Mouse (Mus musculus) hindbrain, embryonic 13.5 days (tissue): ENCODE results near the gene Dclre1a. TPM values are rescaled to one million over a fixed set of nuclear protein-coding genes. Genes with fewer than 3 reads are reported as not detected.

Source experiments
- ATAC-seq: fragments of 200-750 bp; cut with Nextera tagmentation; 2 replicates; pipeline ENCODE4 v1.8.0; 2017; ENCODE audit warnings: moderate TSS enrichment; ENCODE audit not compliant: low FRiP score
- H3K27ac ChIP-seq: fragments of 300-500 bp; sonication (generic); 2 replicates; pipeline ENCODE4 v1.5.1; 2015; ENCODE audit warnings: inconsistent platforms, mild to moderate bottlenecking, moderate library complexity
- H3K27me3 ChIP-seq: fragments of 300-500 bp; sonication (generic); 2 replicates; pipeline ENCODE4 v1.6.1; 2015; ENCODE audit warnings: mild to moderate bottlenecking, inconsistent platforms
- H3K36me3 ChIP-seq: fragments of 300-500 bp; sonication (generic); 2 replicates; pipeline ENCODE4 v1.6.1; 2015; ENCODE audit warnings: mild to moderate bottlenecking, inconsistent platforms
- H3K4me1 ChIP-seq: fragments of 300-500 bp; sonication (generic); replicated peaks from 2 replicates; pipeline ENCODE4 v1.6.1; 2015; ENCODE audit warnings: inconsistent platforms
- H3K4me2 ChIP-seq: fragments of 300-500 bp; sonication (generic); 2 replicates; pipeline ENCODE4 v1.6.1; 2015; ENCODE audit warnings: inconsistent platforms, mild to moderate bottlenecking, moderate library complexity
- H3K4me3 ChIP-seq: fragments of 300-500 bp; sonication (generic); 2 replicates; pipeline ENCODE4 v1.5.1; 2015; ENCODE audit warnings: mild to moderate bottlenecking, inconsistent platforms
- H3K9ac ChIP-seq: fragments of 300-500 bp; sonication (generic); 2 replicates; pipeline ENCODE4 v1.6.1; 2015; ENCODE audit warnings: mild to moderate bottlenecking, inconsistent platforms
- H3K9me3 ChIP-seq: fragments of 300-500 bp; sonication (generic); 2 replicates; pipeline ENCODE4 v1.6.1; 2016; ENCODE audit warnings: inconsistent platforms
- WGBS: fragments of 180-500 bp; shearing (Covaris S2); methylation state at CpG from one replicate; pipeline ENCODE4 v1.1.7; 2015; 5-methylcytosine and 5-hydroxymethylcytosine counted together
- polyA plus RNA-seq: library from polyadenylated mRNA; unstranded; fragments of >200 nt; fragmentation: Nextera tagmentation; extraction: Ambion mirVana; gene quantifications from 2 replicates; pipeline ENCODE4 v1.2.1, GENCODE M21; 2015

Dclre1a gene
- polyA plus RNA-seq = 13.2 and 14.9 TPM in 2 replicates

DNA sequence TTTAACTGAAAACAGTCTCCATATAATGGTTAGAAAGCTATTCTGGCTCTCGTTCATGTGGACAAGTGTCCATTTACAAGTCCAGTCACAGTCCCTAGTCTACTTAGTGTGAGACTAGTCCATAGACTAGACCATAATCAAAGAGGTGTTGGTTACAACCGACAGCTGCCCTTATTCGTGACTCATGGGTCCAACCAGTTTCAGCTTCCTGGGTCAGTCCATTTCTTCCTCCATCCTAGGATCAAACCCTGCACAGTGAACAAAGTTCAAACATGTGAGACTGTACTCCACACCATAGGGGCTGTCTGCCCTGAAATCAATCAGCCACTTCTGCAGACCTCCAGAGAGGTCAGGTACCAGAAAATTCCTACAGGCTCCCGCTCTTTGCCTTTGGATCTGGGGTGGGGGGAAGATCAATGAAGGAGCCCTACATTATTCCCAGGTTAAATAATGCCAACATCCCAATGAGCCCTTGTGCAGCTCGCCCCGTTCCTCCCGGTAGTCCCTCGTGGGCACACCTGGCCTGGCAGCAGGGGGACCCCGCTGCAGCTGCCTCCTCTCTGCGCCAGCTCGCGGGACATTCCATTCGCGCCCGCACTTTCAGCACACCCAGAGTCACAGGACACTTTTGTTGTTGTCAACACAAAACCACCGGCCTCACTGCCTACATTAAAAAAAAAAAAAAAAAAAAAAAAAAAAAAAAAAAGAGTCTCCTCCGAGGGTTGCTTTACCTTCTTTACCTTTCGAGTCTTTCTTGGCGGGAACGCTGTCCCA, at the start of gene Dclre1a:
Gene Dclre1a, minus strand, starts transcription at position 767 of the 774 bp plus-strand sequence.
- 11% methylated on average over 20 of the region's 20 CpGs for WGBS
- peaks cover 27% of the 10 kb centered on the region for H3K36me3 ChIP-seq
- H3K9me3 ChIP-seq = no peaks in the 10 kb centered on the region
- H3K27me3 ChIP-seq = no peaks in the 10 kb centered on the region
- peaks cover 25% of the 10 kb centered on the region for H3K4me1 ChIP-seq
- H3K9ac ChIP-seq = peak within 1 kb of the TSS; percentile 97
- H3K4me3 ChIP-seq = peak within 1 kb of the TSS; percentile 96
- peak; percentile 82 for ATAC-seq
- H3K27ac ChIP-seq = peak within 1 kb of the TSS; percentile 95
- H3K4me2 ChIP-seq = peak within 1 kb of the TSS; percentile 64

DNA sequence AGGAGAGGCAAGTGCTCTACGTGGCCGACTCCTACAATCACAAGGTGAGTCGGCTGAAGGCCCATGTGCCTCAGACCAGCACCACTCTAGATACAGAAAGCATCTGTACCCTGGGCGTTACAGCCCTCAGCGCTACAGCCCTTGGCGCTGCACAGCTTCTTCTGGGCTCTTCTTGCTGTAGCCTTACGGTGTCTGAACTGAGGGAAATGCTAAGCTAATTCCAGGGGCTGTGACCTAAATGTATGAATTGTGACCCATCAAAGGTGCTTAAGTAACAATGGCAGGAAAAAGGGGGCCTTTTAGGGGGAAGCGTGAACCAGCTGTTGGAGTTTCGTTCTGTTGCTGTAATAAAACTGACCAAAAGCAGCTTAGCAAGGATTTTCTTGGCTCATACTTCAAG, 44.5 kb upstream of the Dclre1a start:
- Histone ChIP-seq H3K27me3 (no peaks in the 10 kb centered on the region), H3K4me1 (no peaks in the 10 kb centered on the region), H3K27ac (no peak overlapping the region; the same call in 1 of the 2 replicates), H3K36me3 (peaks cover 86% of the 10 kb centered on the region), H3K4me3 (no peak overlapping the region), H3K4me2 (no peak overlapping the region), H3K9ac (no peak overlapping the region), H3K9me3 (no peaks in the 10 kb centered on the region)
- 97% methylated on average over 9 of the region's 9 CpGs for whole genome bisulfite sequencing
- no peak for ATAC-seq

DNA sequence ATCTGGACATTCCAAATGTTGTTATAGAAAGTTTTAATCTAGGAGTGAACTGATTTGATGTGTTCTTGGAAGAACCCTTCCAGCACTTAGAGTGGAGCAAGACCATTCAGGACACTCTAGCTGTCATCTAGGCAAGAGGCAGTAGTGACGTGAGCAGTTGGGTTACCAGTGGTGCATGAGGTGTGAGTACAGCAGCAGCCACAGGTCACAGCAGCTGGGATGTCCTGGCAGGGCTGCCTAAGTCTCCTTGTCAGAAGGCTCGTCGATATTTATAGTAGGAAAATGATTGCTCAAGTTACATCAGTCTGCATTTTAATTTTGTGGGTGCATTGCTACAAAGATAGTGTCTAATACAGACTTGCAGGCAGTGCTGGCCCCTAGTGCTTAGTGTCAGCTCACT, 42.2 kb upstream of the Dclre1a start:
- Histone ChIP-seq H3K4me3 (no peak overlapping the region), H3K9me3 (no peaks in the 10 kb centered on the region), H3K27me3 (no peaks in the 10 kb centered on the region), H3K36me3 (peaks cover 70% of the 10 kb centered on the region), H3K4me2 (no peak overlapping the region), H3K27ac (no peak overlapping the region), H3K9ac (no peak overlapping the region), H3K4me1 (no peaks in the 10 kb centered on the region)
- WGBS = 97% methylated on average over 3 of the region's 3 CpGs
- ATAC-seq = no peak

DNA sequence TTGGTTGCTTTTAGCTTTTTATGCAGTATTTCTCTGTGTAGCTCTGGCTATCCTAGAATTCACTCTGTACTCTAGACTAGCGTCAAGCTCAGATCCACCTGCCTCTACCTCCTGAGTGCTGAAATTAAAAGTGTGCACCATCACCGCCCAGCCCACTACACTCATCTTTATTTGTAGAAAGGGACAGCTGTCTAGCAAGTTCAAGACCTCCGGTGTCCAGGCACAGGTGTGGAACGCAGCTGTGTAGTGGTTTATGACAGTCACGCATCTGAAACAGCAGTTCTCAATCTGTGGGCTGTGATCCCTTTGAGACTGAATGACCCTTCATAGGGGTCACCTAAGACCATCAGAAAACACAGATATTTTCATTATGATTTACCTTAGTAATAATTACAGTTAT, 41.4 kb upstream of the Dclre1a start:
- no peak for ATAC-seq
- Histone ChIP-seq H3K36me3 (peaks cover 62% of the 10 kb centered on the region), H3K27me3 (no peaks in the 10 kb centered on the region), H3K4me2 (no peak overlapping the region), H3K9me3 (no peaks in the 10 kb centered on the region), H3K9ac (no peak overlapping the region), H3K27ac (no peak overlapping the region), H3K4me1 (no peaks in the 10 kb centered on the region), H3K4me3 (no peak overlapping the region)
- 96% methylated on average over 5 of the region's 5 CpGs for WGBS

DNA sequence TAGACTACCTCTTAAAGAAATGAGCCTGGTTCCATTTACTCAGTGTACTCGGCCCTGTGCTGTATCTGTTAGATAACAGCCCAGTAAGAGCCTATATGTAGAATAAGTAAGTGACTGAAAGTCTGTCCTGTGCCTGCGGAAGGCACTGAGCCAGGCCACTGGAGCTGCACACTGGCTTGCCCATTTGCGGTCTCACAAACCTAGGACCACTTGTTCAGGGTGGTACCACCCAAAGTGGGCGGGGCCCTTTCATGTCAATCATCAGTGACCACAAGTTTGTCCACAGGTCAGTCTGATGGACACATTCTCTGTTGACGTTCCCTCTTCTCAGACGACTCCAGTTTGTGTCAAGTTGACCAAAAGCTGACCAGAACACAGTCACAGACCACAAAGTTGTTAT, 41.0 kb upstream of the Dclre1a start:
- Histone ChIP-seq H3K27me3 (no peaks in the 10 kb centered on the region), H3K4me3 (no peak overlapping the region), H3K9me3 (no peaks in the 10 kb centered on the region), H3K36me3 (peaks cover 58% of the 10 kb centered on the region), H3K9ac (no peak overlapping the region), H3K4me2 (no peak overlapping the region), H3K27ac (no peak overlapping the region), H3K4me1 (no peaks in the 10 kb centered on the region)
- WGBS = 92% methylated on average over 6 of the region's 6 CpGs
- ATAC-seq = no peak

DNA sequence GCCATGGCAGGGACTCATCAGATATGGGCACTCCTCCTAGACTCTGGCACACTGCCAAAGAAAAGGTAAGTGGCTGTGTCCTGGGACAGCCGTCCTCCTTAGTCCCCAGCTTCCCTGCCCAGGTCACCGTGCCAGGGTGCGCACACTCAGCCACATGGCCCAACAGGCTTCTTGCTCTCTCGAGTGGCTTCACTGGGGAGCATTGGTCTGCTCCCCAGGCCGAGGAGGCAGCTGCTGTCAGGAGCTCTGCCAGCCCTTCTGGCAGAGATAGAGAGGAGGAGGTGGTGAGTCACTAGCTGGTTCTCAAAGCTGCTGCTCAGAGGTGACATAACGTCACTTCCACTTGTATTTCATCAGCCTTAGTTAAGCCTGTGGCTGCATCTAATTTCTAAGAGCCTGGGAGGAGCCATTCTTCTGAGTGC, 40.2 kb upstream of the Dclre1a start:
- Histone ChIP-seq H3K4me1 (no peaks in the 10 kb centered on the region), H3K9ac (no peak overlapping the region), H3K36me3 (peaks cover 52% of the 10 kb centered on the region), H3K4me2 (no peak overlapping the region), H3K4me3 (no peak overlapping the region), H3K9me3 (no peaks in the 10 kb centered on the region), H3K27me3 (no peaks in the 10 kb centered on the region), H3K27ac (no peak overlapping the region)
- WGBS = 84% methylated on average over 6 of the region's 6 CpGs
- ATAC-seq = no peak

DNA sequence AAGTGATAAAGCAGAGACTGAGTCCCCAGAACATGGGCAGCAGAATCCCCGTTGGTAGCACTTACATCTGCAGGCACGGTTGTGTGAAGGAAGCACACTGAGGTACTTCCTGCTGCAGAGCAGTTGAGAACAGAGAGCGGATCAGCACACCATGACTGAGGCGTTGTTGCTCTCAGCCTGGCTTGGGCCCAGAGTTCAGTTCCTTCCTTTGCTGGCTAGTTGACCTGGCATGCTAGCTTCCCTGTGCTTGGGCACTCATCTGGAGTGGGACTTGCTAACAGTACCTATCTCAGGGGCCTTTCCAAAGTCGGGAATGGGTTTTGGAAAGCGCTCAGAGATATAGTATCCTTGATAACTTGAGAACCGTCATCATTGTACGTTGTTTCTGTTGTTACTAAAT, 38.3 kb upstream of the Dclre1a start:
- H3K27me3 ChIP-seq = no peaks in the 10 kb centered on the region
- H3K9ac ChIP-seq = no peak overlapping the region
- no peaks in the 10 kb centered on the region for H3K4me1 ChIP-seq
- H3K36me3 ChIP-seq = peaks cover 42% of the 10 kb centered on the region
- WGBS = 88% methylated on average over 8 of the region's 8 CpGs
- H3K27ac ChIP-seq = no peak overlapping the region
- no peak overlapping the region for H3K4me2 ChIP-seq
- H3K9me3 ChIP-seq = no peaks in the 10 kb centered on the region
- ATAC-seq = no peak
- no peak overlapping the region for H3K4me3 ChIP-seq

DNA sequence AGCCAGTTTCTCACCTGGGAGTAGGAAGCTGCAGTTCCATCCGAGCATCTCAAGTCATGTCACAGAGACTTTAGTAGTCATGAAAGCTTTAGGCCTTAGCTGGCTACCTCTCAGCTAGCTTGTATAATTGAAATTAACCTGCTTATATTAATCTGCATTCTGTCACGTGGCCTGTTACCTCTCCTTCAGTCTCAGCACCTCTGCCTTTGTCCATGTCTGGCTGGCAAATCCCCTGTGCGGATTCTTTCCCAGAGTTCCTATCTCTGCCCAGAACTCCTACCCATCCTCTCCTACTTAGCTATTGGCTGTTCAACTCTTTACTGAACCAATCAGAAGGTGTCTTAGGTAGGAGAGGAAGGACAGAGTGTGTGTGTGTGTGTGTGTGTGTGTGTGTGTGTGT, 36.3 kb upstream of the Dclre1a start:
- Histone ChIP-seq H3K27ac (no peak overlapping the region), H3K27me3 (no peaks in the 10 kb centered on the region), H3K4me3 (no peak overlapping the region), H3K36me3 (peaks cover 24% of the 10 kb centered on the region), H3K4me2 (no peak overlapping the region), H3K9me3 (no peaks in the 10 kb centered on the region), H3K9ac (no peak overlapping the region), H3K4me1 (no peaks in the 10 kb centered on the region)
- 90% methylated on average over 3 of the region's 3 CpGs for WGBS
- no peak for ATAC-seq

DNA sequence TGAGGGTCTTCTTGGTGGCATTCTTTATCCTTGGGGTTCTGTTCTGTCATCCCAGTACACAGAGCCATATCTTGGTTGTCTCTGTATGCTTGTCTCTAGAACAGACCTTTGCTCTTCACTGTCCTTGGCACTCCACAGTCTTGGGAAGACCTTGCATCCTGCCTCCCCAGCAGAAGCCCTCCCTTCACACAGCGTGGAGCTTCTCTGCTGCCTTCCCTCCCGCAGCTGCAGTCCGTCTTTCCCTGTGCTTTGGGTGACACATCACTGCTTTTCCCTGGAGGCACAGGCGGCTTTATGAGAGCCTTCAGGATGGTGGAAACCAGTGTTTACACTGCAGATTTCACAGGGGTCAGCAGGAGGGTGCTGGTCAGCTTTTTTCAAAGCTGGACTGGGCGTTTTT, 35.8 kb upstream of the Dclre1a start:
- H3K27me3 ChIP-seq = no peaks in the 10 kb centered on the region
- 77% methylated on average over 5 of the region's 5 CpGs for WGBS
- no peaks in the 10 kb centered on the region for H3K4me1 ChIP-seq
- ATAC-seq = no peak
- no peak overlapping the region for H3K9ac ChIP-seq
- H3K9me3 ChIP-seq = no peaks in the 10 kb centered on the region
- no peak overlapping the region for H3K27ac ChIP-seq
- H3K4me3 ChIP-seq = no peak overlapping the region
- H3K4me2 ChIP-seq = no peak overlapping the region
- H3K36me3 ChIP-seq = peaks cover 20% of the 10 kb centered on the region

DNA sequence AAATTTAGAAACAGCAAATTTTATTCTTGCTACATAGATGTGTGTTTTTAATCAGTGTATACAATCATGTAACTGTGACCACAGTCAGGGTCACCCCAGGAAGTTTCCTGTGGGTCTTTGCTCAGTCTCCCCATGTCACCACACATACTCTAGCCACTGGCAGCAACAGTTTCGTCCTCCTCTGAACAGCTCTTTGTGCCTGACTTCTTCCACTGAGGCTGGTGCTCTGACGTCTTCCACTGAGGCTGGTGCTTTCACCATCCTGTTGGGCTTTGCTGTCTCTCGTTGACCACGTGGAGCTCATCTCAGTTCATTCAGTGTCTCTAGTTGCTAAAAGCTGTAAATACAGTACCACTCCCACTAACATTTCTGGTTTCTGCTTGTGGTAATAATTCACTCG, 34.0 kb upstream of the Dclre1a start:
- H3K27me3 ChIP-seq = no peaks in the 10 kb centered on the region
- H3K36me3 ChIP-seq = peaks cover 21% of the 10 kb centered on the region
- H3K4me2 ChIP-seq = no peak overlapping the region
- 84% methylated on average over 5 of the region's 5 CpGs for WGBS
- no peak overlapping the region for H3K9ac ChIP-seq
- no peaks in the 10 kb centered on the region for H3K4me1 ChIP-seq
- H3K4me3 ChIP-seq = no peak overlapping the region
- H3K27ac ChIP-seq = no peak overlapping the region
- no peaks in the 10 kb centered on the region for H3K9me3 ChIP-seq
- no peak for ATAC-seq

DNA sequence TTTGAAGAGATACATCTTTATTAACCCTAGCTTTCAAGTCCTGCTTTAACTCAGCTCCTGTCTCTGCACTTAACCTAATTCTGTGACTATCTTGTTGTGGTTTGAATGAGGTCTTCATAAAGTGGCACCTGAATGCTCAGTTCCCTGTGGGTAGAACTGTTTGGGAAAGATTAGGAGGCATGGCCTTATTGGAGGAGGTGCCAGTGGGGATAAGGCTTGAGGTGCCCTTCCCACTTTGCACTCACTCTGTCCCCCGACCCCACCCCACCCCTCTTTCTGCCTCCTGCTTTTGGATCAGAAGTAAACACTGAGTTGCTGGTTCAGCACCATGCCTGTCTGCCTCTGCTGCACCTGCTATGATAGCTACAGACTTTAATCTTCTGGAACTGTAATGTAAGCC, 29.8 kb upstream of the Dclre1a start:
- Histone ChIP-seq H3K4me1 (no peaks in the 10 kb centered on the region), H3K9me3 (no peaks in the 10 kb centered on the region), H3K4me3 (no peak overlapping the region), H3K27me3 (no peaks in the 10 kb centered on the region), H3K36me3 (peaks cover 24% of the 10 kb centered on the region), H3K4me2 (no peak overlapping the region), H3K9ac (no peak overlapping the region), H3K27ac (no peak overlapping the region)
- no peak for ATAC-seq
- WGBS = 86% methylated on average over 1 of the region's 1 CpGs

DNA sequence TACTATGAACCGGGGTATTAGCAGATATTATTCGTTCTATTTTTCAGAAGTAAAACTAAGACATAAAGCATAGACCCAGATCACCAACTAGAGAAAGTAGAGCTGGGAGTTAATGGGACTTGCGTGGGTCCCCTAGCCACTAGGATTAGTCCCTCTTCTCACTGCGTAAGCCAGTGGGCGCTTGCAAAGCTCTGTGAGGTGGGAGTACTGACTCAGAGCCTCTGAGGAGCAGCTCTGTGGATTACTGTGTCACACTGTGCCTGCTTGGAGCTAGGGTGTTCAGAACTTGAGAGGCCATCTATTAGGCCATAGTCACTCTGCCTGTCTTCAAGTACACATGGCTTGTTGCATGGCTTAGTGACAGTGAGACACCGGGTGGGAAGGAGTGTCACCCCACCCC, 25.2 kb upstream of the Dclre1a start:
- WGBS = 95% methylated on average over 6 of the region's 6 CpGs

DNA sequence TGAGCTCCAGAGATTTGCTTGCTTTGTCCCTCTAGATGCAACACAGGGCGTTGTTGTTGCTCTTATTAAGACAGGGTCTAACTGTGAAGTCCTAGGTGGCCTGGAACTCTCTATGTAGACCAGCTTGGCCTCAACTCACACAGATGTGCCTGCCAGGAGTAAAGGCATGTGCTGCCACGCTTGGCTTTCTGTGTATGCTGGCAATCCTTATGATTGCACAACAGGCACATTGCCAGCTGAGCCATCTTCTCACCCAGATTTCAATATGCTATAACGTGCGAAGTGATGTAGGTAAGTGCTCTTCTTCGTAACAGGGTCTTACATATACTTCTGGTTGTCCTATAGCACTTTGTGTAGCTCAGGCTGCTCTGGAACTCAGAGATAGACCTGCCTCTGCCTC, 23.9 kb upstream of the Dclre1a start:
- ATAC-seq = no peak
- H3K27ac ChIP-seq = no peak overlapping the region
- no peak overlapping the region for H3K4me3 ChIP-seq
- H3K4me2 ChIP-seq = no peak overlapping the region
- no peaks in the 10 kb centered on the region for H3K27me3 ChIP-seq
- H3K4me1 ChIP-seq = peaks cover 4% of the 10 kb centered on the region
- 94% methylated on average over 5 of the region's 5 CpGs for WGBS
- no peak overlapping the region for H3K9ac ChIP-seq
- no peaks in the 10 kb centered on the region for H3K9me3 ChIP-seq
- peaks cover 19% of the 10 kb centered on the region; the same call in 1 of the 2 replicates for H3K36me3 ChIP-seq

More for the DNA sequence above, 25.2 kb upstream of the Dclre1a start:
- Histone ChIP-seq H3K4me3 (no peak overlapping the region), H3K9me3 (no peaks in the 10 kb centered on the region), H3K27ac (no peak overlapping the region), H3K4me1 (no peaks in the 10 kb centered on the region), H3K27me3 (no peaks in the 10 kb centered on the region), H3K9ac (no peak overlapping the region), H3K4me2 (no peak overlapping the region), H3K36me3 (peaks cover 30% of the 10 kb centered on the region; the same call in 1 of the 2 replicates)
- ATAC-seq = no peak
